Mouse (Mus musculus) adipose tissue, adult 10 weeks (tissue): Measurements from ENCODE around the gene Rfpl4. TPM values are rescaled to one million over a fixed set of nuclear protein-coding genes. Genes with fewer than 3 reads are reported as not detected.

ENCODE experiments used
- polyA plus RNA-seq: library from polyadenylated mRNA; stranded (reverse); fragments of 350-450 nt; fragmentation: Illumina TruSeq; extraction: RNeasy Lipid Tissue Mini Kit (QIAGEN cat#74804); gene quantifications from one replicate; pipeline ENCODE4 v1.2.3, GENCODE M21; 2014; ENCODE audit warnings: low read depth, low replicate concordance

The Rfpl4 gene
- polyA plus RNA-seq = not detected

GRCm38 (mm10) chr7:5116850-5117249, at the start of gene Rfpl4:
Gene Rfpl4, minus strand, starts transcription at chr7:5116950.

DNA sequence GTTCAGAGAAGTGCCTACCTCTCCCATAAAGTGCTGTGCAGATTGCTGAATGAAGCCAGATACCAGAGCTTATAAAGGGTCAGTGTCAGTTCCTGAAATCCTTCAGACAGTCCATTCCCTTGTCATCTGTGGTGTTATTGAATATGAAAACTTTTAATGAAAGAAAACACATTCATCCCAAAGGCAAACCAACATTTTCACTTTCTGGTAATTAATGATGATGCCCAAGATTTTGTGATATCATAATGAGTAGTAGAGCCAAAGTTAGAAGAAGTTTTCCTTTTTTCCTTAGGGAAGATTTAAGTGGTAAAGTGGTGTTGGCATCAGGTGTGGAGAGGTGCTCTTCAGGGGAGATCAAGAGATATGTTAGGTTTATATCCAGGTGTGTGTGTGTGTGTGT, 32.8 kb upstream of the Rfpl4 start, which contains the start of gene Vmn1r55:
Gene Vmn1r55 (minus strand): TSS at position 101 of the 400 bp plus-strand sequence.

DNA sequence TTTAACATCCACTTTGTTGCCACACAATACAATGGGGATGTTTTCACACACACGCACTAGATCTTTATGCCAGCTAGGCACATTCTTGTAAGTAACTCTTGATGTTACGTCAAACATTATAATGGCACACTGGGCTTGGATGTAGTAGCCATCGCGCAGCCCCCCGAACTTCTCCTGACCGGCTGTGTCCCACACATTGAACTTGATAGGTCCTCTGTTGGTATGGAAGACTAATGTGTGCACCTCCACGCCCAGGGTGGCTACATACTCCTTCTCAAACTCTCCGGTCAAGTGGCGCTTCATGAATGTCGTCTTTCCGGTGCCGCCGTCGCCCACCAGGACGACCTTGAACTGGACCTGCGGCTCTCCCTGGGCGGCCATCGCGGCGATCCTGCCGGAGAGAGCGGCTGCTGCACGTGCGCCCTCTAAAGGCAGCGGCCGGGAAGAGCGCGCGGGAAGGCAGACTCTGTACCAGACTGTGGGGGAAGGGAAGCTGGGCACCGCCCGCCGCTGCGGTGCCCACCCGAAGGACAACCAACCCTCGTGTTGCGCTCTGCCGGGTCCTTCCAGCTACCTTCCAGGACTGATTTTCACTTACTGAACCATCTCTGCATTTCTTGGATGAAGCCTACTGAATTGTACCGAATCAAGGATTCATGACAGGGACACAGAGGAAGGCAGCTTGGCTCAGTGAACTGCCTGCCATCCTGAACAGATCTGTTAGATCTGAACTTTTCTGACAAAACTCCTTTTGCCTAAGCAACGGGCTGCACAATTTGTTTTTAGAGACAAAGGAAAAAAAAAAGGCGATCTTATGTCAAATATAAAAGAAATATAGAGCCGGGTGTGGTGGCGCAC, 9.0 kb upstream of the Rfpl4 start, which contains the start of gene Rasl2-9:
Gene Rasl2-9 (minus strand): TSS at position 402 of the 858 bp plus-strand sequence.

DNA sequence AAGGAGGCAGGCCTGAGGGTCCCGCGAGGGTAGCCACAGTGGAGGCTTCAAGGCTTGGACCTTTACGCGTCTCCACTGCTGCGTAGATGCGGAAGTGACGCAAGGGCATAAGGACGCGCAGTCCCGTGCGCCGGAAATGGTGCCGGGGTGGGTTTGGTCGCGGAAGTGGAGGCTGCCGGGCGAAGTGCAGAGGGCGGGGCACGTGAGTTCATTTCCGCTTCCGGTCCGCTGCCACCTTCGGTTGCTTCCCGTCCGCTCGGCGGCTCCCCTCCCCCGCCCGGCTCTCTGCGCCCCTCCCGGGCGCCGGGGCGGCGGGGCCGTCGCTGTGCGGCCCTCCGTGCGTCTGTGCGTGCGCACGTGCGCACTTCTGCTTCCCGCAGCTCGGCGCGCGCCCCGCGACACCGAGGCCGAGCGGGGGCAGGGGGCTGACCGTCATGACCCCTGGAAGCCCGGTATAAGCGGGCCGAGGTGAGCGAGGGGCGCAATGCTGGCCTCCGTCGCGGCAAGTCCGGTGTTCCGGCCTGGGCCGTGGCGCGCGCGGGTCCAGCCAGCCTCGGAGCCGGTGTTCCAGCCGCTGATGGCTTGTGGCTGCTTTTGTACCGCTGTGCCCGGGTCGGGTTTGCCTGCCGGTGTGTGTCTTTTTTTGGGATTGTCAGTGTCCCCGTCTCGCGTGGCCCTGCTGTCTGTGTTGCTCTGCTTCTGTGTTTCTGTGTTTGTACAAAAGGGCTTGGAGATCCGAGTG, 36.6 kb downstream of the Rfpl4 start, which contains the start of gene Epn1:
Gene Epn1 (plus strand): TSS at position 226 of the 742 bp plus-strand sequence.

DNA sequence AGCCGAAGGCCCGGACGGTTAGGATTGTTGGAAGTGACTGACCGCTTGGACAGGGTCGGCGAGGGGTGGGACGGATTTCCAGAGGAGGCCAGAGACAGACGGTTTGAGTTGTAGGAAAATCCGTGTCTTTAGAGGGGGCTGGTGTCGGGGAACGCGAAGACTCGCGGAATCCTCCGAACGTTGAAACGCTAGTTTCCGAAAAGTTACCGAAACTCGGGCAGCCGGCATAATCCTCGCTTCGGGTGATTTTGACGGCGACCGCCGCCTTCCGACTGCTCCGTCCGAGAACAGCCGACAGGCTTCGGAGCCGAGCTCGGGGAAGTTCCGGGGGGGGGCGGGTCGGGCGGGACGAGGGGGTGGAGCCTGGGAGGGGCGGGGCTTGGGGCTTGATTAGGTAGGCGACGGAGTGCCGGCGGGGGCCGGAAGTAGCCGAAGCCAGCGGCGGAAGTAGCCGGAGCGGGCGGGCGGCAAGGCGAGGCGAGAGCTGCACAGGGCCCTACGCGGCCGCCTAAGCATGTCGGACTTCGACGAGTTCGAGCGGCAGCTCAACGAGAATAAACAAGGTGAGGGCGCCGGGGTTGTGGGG, 54.9 kb downstream of the Rfpl4 start, which contains the start of gene U2af2:
Gene U2af2 (plus strand): TSS at position 370 of the 586 bp plus-strand sequence.

Other genes with a start within 250 kb of the Rfpl4 start
- gene Isoc2b, start 246.7 kb downstream of the Rfpl4 start, polyA plus RNA-seq = 29.3 TPM
- 35.3 TPM for gene Isoc2a, start 239.8 kb downstream of the Rfpl4 start, polyA plus RNA-seq
- gene Gm36210, start 210.4 kb downstream of the Rfpl4 start, polyA plus RNA-seq = not detected
- gene Zfp628, start 201.7 kb downstream of the Rfpl4 start, polyA plus RNA-seq = 6.5 TPM
- gene Nat14, start 194.9 kb downstream of the Rfpl4 start, polyA plus RNA-seq = 5.1 TPM
- gene Ssc5d, start 191.2 kb downstream of the Rfpl4 start, polyA plus RNA-seq = 12.2 TPM
- 1.8 TPM for gene Sbk2, start 152.5 kb downstream of the Rfpl4 start, polyA plus RNA-seq
- 0.24 TPM for gene Sbk3, start 145.8 kb downstream of the Rfpl4 start, polyA plus RNA-seq
- gene Zfp579, start 120.8 kb downstream of the Rfpl4 start, polyA plus RNA-seq = 31.4 TPM
- 17.1 TPM for gene Zfp524, start 102.5 kb downstream of the Rfpl4 start, polyA plus RNA-seq
- gene Fiz1, start 102.3 kb downstream of the Rfpl4 start, polyA plus RNA-seq = 19.0 TPM
- not detected for gene Gm44973, start 101.5 kb downstream of the Rfpl4 start, polyA plus RNA-seq
- 20.8 TPM for gene Zfp865, start 96.6 kb downstream of the Rfpl4 start, polyA plus RNA-seq
- 3.0 TPM for gene Ccdc106, start 96.4 kb downstream of the Rfpl4 start, polyA plus RNA-seq
- gene 4632433K11Rik, start 82.8 kb downstream of the Rfpl4 start, polyA plus RNA-seq = not detected
- 6.3 TPM for gene Zfp784, start 78.5 kb downstream of the Rfpl4 start, polyA plus RNA-seq
- 6.7 TPM for gene Zfp580, start 65.4 kb downstream of the Rfpl4 start, polyA plus RNA-seq
- 152 TPM for gene U2af2, start 54.8 kb downstream of the Rfpl4 start, polyA plus RNA-seq
- 106 TPM for gene Epn1, start 36.7 kb downstream of the Rfpl4 start, polyA plus RNA-seq
- gene Rasl2-9, start 9.0 kb upstream of the Rfpl4 start, polyA plus RNA-seq = 5.3 TPM
- not detected for gene Vmn1r55, start 32.7 kb upstream of the Rfpl4 start, polyA plus RNA-seq
- not detected for gene Vmn1r56, start 79.8 kb upstream of the Rfpl4 start, polyA plus RNA-seq
- not detected for gene Vmn1r57, start 101.5 kb upstream of the Rfpl4 start, polyA plus RNA-seq
- not detected for gene Gm5065, start 233.6 kb upstream of the Rfpl4 start, polyA plus RNA-seq
- gene Nlrp2, start 234.1 kb upstream of the Rfpl4 start, polyA plus RNA-seq = not detected